Mouse (Mus musculus): ENCODE data around the gene Zfp414. TPM values are rescaled to one million over a fixed set of nuclear protein-coding genes. Genes with fewer than 3 reads are reported as not detected.

Zfp414 gene
- total RNA-seq, 1 experiment from 2014 or later: 7.8 TPM

- ATAC-seq (replicated peaks; ENCODE audit: insufficient number of reproducible peaks, low FRiP score, low TSS enrichment, poor library complexity, severe bottlenecking): peak; percentile 52
Measured at GRCm38 (mm10) chr17:33639743-33640142, 10.9 kb downstream of the Zfp414 start.

GRCm38 (mm10) chr17:33644068-33644467, 15.2 kb downstream of the Zfp414 start:
- no peak for ATAC-seq (replicated peaks; ENCODE audit: insufficient number of reproducible peaks, low FRiP score, low TSS enrichment, poor library complexity, severe bottlenecking)

GRCm38 (mm10) chr17:33645073-33645472, 16.2 kb downstream of the Zfp414 start:
- no peak for ATAC-seq (replicated peaks; ENCODE audit: insufficient number of reproducible peaks, low FRiP score, low TSS enrichment, poor library complexity, severe bottlenecking)

GRCm38 (mm10) chr17:33649781-33650475, 21.0 kb downstream of the Zfp414 start:
- ATAC-seq (replicated peaks; ENCODE audit: insufficient number of reproducible peaks, low FRiP score, low TSS enrichment, poor library complexity, severe bottlenecking): no peak

GRCm38 (mm10) chr17:33666813-33667212, 37.9 kb downstream of the Zfp414 start:
- ATAC-seq (replicated peaks; ENCODE audit: insufficient number of reproducible peaks, low FRiP score, low TSS enrichment, poor library complexity, severe bottlenecking): no peak

- no peak for ATAC-seq (replicated peaks; ENCODE audit: insufficient number of reproducible peaks, low FRiP score, low TSS enrichment, poor library complexity, severe bottlenecking)
Measured at GRCm38 (mm10) chr17:33669681-33670080, 40.8 kb downstream of the Zfp414 start.

- ATAC-seq (replicated peaks; ENCODE audit: insufficient number of reproducible peaks, low FRiP score, low TSS enrichment, poor library complexity, severe bottlenecking): no peak
Measured at GRCm38 (mm10) chr17:33673837-33674236, 44.9 kb downstream of the Zfp414 start.

GRCm38 (mm10) chr17:33675452-33675851, 46.6 kb downstream of the Zfp414 start:
- no peak for ATAC-seq (replicated peaks; ENCODE audit: insufficient number of reproducible peaks, low FRiP score, low TSS enrichment, poor library complexity, severe bottlenecking)

GRCm38 (mm10) chr17:33676086-33676485, 47.2 kb downstream of the Zfp414 start:
- no peak for ATAC-seq (replicated peaks; ENCODE audit: insufficient number of reproducible peaks, low FRiP score, low TSS enrichment, poor library complexity, severe bottlenecking)

GRCm38 (mm10) chr17:33678771-33679170, 49.9 kb downstream of the Zfp414 start:
- ATAC-seq (replicated peaks; ENCODE audit: insufficient number of reproducible peaks, low FRiP score, low TSS enrichment, poor library complexity, severe bottlenecking): no peak

Other genes starting within 250 kb of the Zfp414 start
- gene Zfp101, start 234.4 kb upstream of the Zfp414 start, total RNA-seq (2017): 8.7 to 17.7 TPM (median 10.2 TPM) in 3 replicates
- gene Actl9, start 196.2 kb upstream of the Zfp414 start, total RNA-seq (2017): 1.2 TPM in 1 of 3 replicates, not detected in the others
- 71.1 to 159 TPM (median 83.0 TPM) in 3 replicates for gene Adamts10, start 104.9 kb upstream of the Zfp414 start, total RNA-seq (2017)
- gene Myo1f, start 73.4 kb upstream of the Zfp414 start, total RNA-seq (2017): 541 to 588 TPM (median 587 TPM) in 3 replicates
- gene Pram1, start 9.0 kb downstream of the Zfp414 start, total RNA-seq (2017): 5.0 to 7.9 TPM in 2 of 3 replicates, not detected in the other
- gene Hnrnpm, start 57.8 kb downstream of the Zfp414 start, total RNA-seq (2017): 275 to 423 TPM (median 304 TPM) in 3 replicates
- 55.4 to 90.5 TPM (median 74.7 TPM) in 3 replicates for gene March2, start 89.6 kb downstream of the Zfp414 start, total RNA-seq (2017)
- 41.4 to 78.7 TPM (median 59.2 TPM) in 3 replicates for gene Rab11b, start 131.4 kb downstream of the Zfp414 start, total RNA-seq (2017)
- 0.29 to 1.2 TPM in 2 of 3 replicates, not detected in the other for gene Angptl4, start 152.7 kb downstream of the Zfp414 start, total RNA-seq (2017)
- gene Kank3, start 181.4 kb downstream of the Zfp414 start, total RNA-seq (2017): 8.6 to 12.3 TPM (median 10.3 TPM) in 3 replicates
- 887 to 1,482 TPM (median 1,008 TPM) in 3 replicates for gene Rps28, start 195.5 kb downstream of the Zfp414 start, total RNA-seq (2017)
- 107 to 131 TPM (median 117 TPM) in 3 replicates for gene Ndufa7, start 195.5 kb downstream of the Zfp414 start, total RNA-seq (2017)
- gene Cd320, start 214.0 kb downstream of the Zfp414 start, total RNA-seq (2017): 1.1 to 1.5 TPM in 2 of 3 replicates, not detected in the other
- not detected in 3 replicates for gene Gm7029, start 244.7 kb downstream of the Zfp414 start, total RNA-seq (2017)